Mouse (Mus musculus) intestine, embryonic 16.5 days (tissue): ENCODE results near the gene Gm382. TPM values are rescaled to one million over a fixed set of nuclear protein-coding genes. Genes with fewer than 3 reads are reported as not detected.

Experiments
- ATAC-seq: fragments of 200-750 bp; cut with Nextera tagmentation; 2 replicates; pipeline ENCODE4 v1.8.0; 2017; ENCODE audit warnings: moderate TSS enrichment, moderate library complexity
- H3K27ac ChIP-seq: fragments of 300-500 bp; sonication (generic); 2 replicates; pipeline ENCODE4 v1.5.1; 2014; ENCODE audit warnings: mild to moderate bottlenecking, low read length
- H3K27me3 ChIP-seq: fragments of 300-500 bp; sonication (generic); replicated peaks from 2 replicates; pipeline ENCODE4 v1.6.1; 2014; ENCODE audit warnings: low read length, control low read depth, mixed read lengths; ENCODE audit not compliant: control insufficient read depth, insufficient read depth
- H3K36me3 ChIP-seq: fragments of 300-500 bp; sonication (generic); 2 replicates; pipeline ENCODE4 v1.6.1; 2014; ENCODE audit warnings: low read length, control low read depth; ENCODE audit not compliant: control insufficient read depth, insufficient read depth
- H3K4me1 ChIP-seq: fragments of 300-500 bp; sonication (generic); 2 replicates; pipeline ENCODE4 v1.6.1; 2014; ENCODE audit warnings: low read length, control low read depth, mixed read lengths; ENCODE audit not compliant: control insufficient read depth, insufficient read depth
- H3K4me2 ChIP-seq: fragments of 300-500 bp; sonication (generic); 2 replicates; pipeline ENCODE4 v1.6.1; 2014; ENCODE audit warnings: low read depth, low read length, control low read depth
- H3K4me3 ChIP-seq: fragments of 300-500 bp; sonication (generic); 2 replicates; pipeline ENCODE4 v1.5.1; 2014; ENCODE audit warnings: mild to moderate bottlenecking, low read length
- H3K9ac ChIP-seq: fragments of 300-500 bp; sonication (generic); 2 replicates; pipeline ENCODE4 v1.6.1; 2014; ENCODE audit warnings: low read depth, low read length
- H3K9me3 ChIP-seq: fragments of 300-500 bp; sonication (generic); 2 replicates; pipeline ENCODE4 v1.6.1; 2016; ENCODE audit warnings: low read length, control low read depth; ENCODE audit not compliant: control insufficient read depth
- WGBS: fragments of 180-500 bp; shearing (Covaris S2); extraction: QIAGEN DNeasy Blood & Tissue Kit; methylation state at CpG from one replicate; pipeline ENCODE4 v1.1.7; 2014; 5-methylcytosine and 5-hydroxymethylcytosine counted together
- polyA plus RNA-seq: library from polyadenylated mRNA; unstranded; fragments of >200 nt; fragmentation: Nextera tagmentation; extraction: Ambion mirVana; gene quantifications from 2 replicates; pipeline ENCODE4 v1.2.1, GENCODE M21; 2015

Gene Gm382
- not detected in 2 replicates for polyA plus RNA-seq

GRCm38 (mm10) chrX:127039672-127040071 is at the start of gene Gm382:
Gm382 (plus strand) TSS chrX:127039972.
- no peak within 1 kb of the TSS for H3K4me2 ChIP-seq
- no peaks in the 10 kb centered on the region for H3K9me3 ChIP-seq
- H3K9ac ChIP-seq = no peak within 1 kb of the TSS
- no peaks in the 10 kb centered on the region for H3K36me3 ChIP-seq
- ATAC-seq = no peak
- H3K27ac ChIP-seq = no peak within 1 kb of the TSS
- H3K4me1 ChIP-seq = no peaks in the 10 kb centered on the region
- no peaks in the 10 kb centered on the region for H3K27me3 ChIP-seq
- H3K4me3 ChIP-seq = no peak within 1 kb of the TSS
- WGBS = 82% methylated on average over 1 of the region's 1 CpGs

- Histone ChIP-seq H3K9me3 (no peaks in the 10 kb centered on the region), H3K4me3 (no peak overlapping the region), H3K36me3 (no peaks in the 10 kb centered on the region), H3K27ac (no peak overlapping the region), H3K9ac (no peak overlapping the region), H3K4me1 (no peaks in the 10 kb centered on the region), H3K4me2 (no peak overlapping the region), H3K27me3 (no peaks in the 10 kb centered on the region)
- ATAC-seq = no peak
- WGBS = 91% methylated on average over 2 of the region's 2 CpGs
Measured at GRCm38 (mm10) chrX:127070179-127070578, 30.4 kb downstream of the Gm382 start.

- Histone ChIP-seq H3K27me3 (no peaks in the 10 kb centered on the region), H3K9ac (no peak overlapping the region), H3K4me1 (no peaks in the 10 kb centered on the region), H3K36me3 (no peaks in the 10 kb centered on the region), H3K4me2 (no peak overlapping the region), H3K9me3 (no peaks in the 10 kb centered on the region), H3K4me3 (no peak overlapping the region), H3K27ac (no peak overlapping the region)
- WGBS = 80% methylated on average over 2 of the region's 2 CpGs
- no peak for ATAC-seq
Measured at GRCm38 (mm10) chrX:127091282-127091681, 51.5 kb downstream of the Gm382 start.

GRCm38 (mm10) chrX:127093036-127093435 is 53.3 kb downstream of the Gm382 start:
- no peaks in the 10 kb centered on the region for H3K36me3 ChIP-seq
- no peak overlapping the region for H3K4me3 ChIP-seq
- H3K9me3 ChIP-seq = no peaks in the 10 kb centered on the region
- no peak for ATAC-seq
- no peak overlapping the region for H3K4me2 ChIP-seq
- H3K27me3 ChIP-seq = no peaks in the 10 kb centered on the region
- H3K27ac ChIP-seq = no peak overlapping the region
- H3K4me1 ChIP-seq = no peaks in the 10 kb centered on the region
- H3K9ac ChIP-seq = no peak overlapping the region

GRCm38 (mm10) chrX:127093961-127094360 is 54.2 kb downstream of the Gm382 start:
- no peak for ATAC-seq
- no peaks in the 10 kb centered on the region for H3K4me1 ChIP-seq
- H3K9me3 ChIP-seq = no peaks in the 10 kb centered on the region
- H3K27me3 ChIP-seq = no peaks in the 10 kb centered on the region
- H3K4me3 ChIP-seq = no peak overlapping the region
- no peak overlapping the region for H3K27ac ChIP-seq
- no peak overlapping the region for H3K9ac ChIP-seq
- no peaks in the 10 kb centered on the region for H3K36me3 ChIP-seq
- no peak overlapping the region for H3K4me2 ChIP-seq
- 79% methylated on average over 3 of the region's 3 CpGs for WGBS

- Histone ChIP-seq H3K9ac (no peak overlapping the region), H3K27ac (no peak overlapping the region), H3K4me2 (no peak overlapping the region), H3K27me3 (no peaks in the 10 kb centered on the region), H3K36me3 (no peaks in the 10 kb centered on the region), H3K4me3 (no peak overlapping the region), H3K4me1 (no peaks in the 10 kb centered on the region), H3K9me3 (no peaks in the 10 kb centered on the region)
- ATAC-seq = no peak
- WGBS = 78% methylated on average over 2 of the region's 2 CpGs
Measured at GRCm38 (mm10) chrX:127104341-127104740, 64.6 kb downstream of the Gm382 start.

Other genes with a start within 250 kb of the Gm382 start
- not detected in 2 replicates for gene 4932411N23Rik, start 224.1 kb upstream of the Gm382 start, polyA plus RNA-seq